Mouse (Mus musculus) G1E (cell line): ENCODE measurements around the gene Tmod2. TPM values are rescaled to one million over a fixed set of nuclear protein-coding genes. Genes with fewer than 3 reads are reported as not detected.
A peak's percentile ranks its signal among the peaks of the same experiment; 100 is the strongest.

ENCODE experiments used
- ATAC-seq: 2 replicates; pipeline ENCODE4 v1.8.0; 2016; ENCODE audit warnings: mild to moderate bottlenecking; ENCODE audit not compliant: insufficient number of reproducible peaks, poor library complexity, low FRiP score, severe bottlenecking; ENCODE audit errors: extremely low read depth
- DNase-seq: peaks from one replicate; pipeline ENCODE4 v3.0.0; 2012; ENCODE audit warnings: low spot score
- H3K27me3 ChIP-seq: 2 replicates; pipeline ENCODE4 v1.6.1; 2012; ENCODE audit warnings: mild to moderate bottlenecking, low read length, inconsistent platforms; ENCODE audit not compliant: insufficient read depth
- H3K36me3 ChIP-seq: replicated peaks from 2 replicates; pipeline ENCODE3; 2012; ENCODE audit warnings: mild to moderate bottlenecking, inconsistent platforms
- H3K4me1 ChIP-seq: 2 replicates; pipeline ENCODE4 v1.6.1; 2012; ENCODE audit warnings: low read depth, low read length, inconsistent platforms, mixed read lengths; ENCODE audit not compliant: insufficient read depth
- H3K4me3 ChIP-seq: 2 replicates; pipeline ENCODE4 v1.5.1; 2012; ENCODE audit warnings: low read depth, mild to moderate bottlenecking, inconsistent platforms, low read length, moderate library complexity, mixed read lengths
- H3K9me3 ChIP-seq: replicated peaks from 2 replicates; pipeline ENCODE4 v1.6.1; 2012; ENCODE audit warnings: inconsistent platforms
- CTCF ChIP-seq: IDR thresholded peaks from 2 replicates; pipeline ENCODE4 v1.5.1; 2012; ENCODE audit warnings: low read depth, low read length, inconsistent platforms, mixed read lengths
- GATA1 ChIP-seq: IDR thresholded peaks from 2 replicates; pipeline ENCODE4 v1.6.1; 2012; ENCODE audit warnings: borderline replicate concordance, low read length, inconsistent platforms, mixed read lengths
- GATA2 ChIP-seq: IDR thresholded peaks from 2 replicates; pipeline ENCODE4 v1.6.1; 2012; ENCODE audit warnings: low read depth, low read length, inconsistent platforms, borderline replicate concordance
- POLR2AphosphoS5 ChIP-seq: IDR thresholded peaks from 2 replicates; pipeline ENCODE4 v1.6.1; 2012; ENCODE audit warnings: low read depth, low read length, inconsistent platforms; ENCODE audit not compliant: insufficient replicate concordance
- TAL1 ChIP-seq: conservative IDR thresholded peaks from 2 replicates; pipeline ENCODE4 v1.6.1; 2012; ENCODE audit warnings: low read depth, low read length, inconsistent platforms, mixed read lengths
- polyA plus RNA-seq: library from polyadenylated mRNA; stranded (reverse); fragments of >175 nt; gene quantifications from 2 replicates; pipeline ENCODE4 v1.2.3, GENCODE M21; 2012
- total RNA-seq, 2 experiments: library from RNA; stranded (forward) in 1 of 2; stranded (reverse) in 1 of 2; fragments of 200-1000 nt in 1 of 2; fragments of >200 nt in 1 of 2; fragmentation: Nextera tagmentation in 1 of 2; gene quantifications; 2 replicates each; pipeline ENCODE4 v1.2.3; 2014 to 2017

Gene Tmod2
- total and polyA plus RNA-seq, 3 experiments = 0.38 TPM; not detected in 2

- Histone ChIP-seq H3K4me1 (peaks cover 10% of the 10 kb centered on the region), H3K27me3 (peaks cover 21% of the 10 kb centered on the region), H3K36me3 (no peaks in the 10 kb centered on the region), H3K4me3 (no peak overlapping the region), H3K9me3 (no peaks in the 10 kb centered on the region)
- TF ChIP-seq TAL1 = no peak
- TF ChIP-seq CTCF = no peak
- no peak for TF ChIP-seq POLR2AphosphoS5
- DNase-seq (no peak), ATAC-seq (no peak)
Observed at GRCm38 (mm10) chr9:75568399-75568798, 42.7 kb downstream of the Tmod2 start.

GRCm38 (mm10) chr9:75564892-75565291, 46.2 kb downstream of the Tmod2 start:
- Histone ChIP-seq H3K4me3 (no peak overlapping the region), H3K36me3 (no peaks in the 10 kb centered on the region), H3K4me1 (peaks cover 29% of the 10 kb centered on the region), H3K9me3 (no peaks in the 10 kb centered on the region), H3K27me3 (peaks cover 21% of the 10 kb centered on the region)
- ATAC-seq = no peak
- no peak for DNase-seq
- TF ChIP-seq POLR2AphosphoS5 (no peak), TAL1 (no peak), CTCF (no peak), GATA2 (no peak), GATA1 (no peak)

- H3K4me1 ChIP-seq = peaks cover 34% of the 10 kb centered on the region
- TF ChIP-seq GATA2 = no peak
- peak; percentile 56 for TF ChIP-seq TAL1
- TF ChIP-seq GATA1 = no peak
- H3K27me3 ChIP-seq = peaks cover 10% of the 10 kb centered on the region
- H3K4me3 ChIP-seq = no peak overlapping the region; the same call in 1 of the 2 replicates
- no peaks in the 10 kb centered on the region for H3K9me3 ChIP-seq
- DNase-seq = peak; percentile 19
- peak; percentile 72 for ATAC-seq
- no peaks in the 10 kb centered on the region for H3K36me3 ChIP-seq
Observed at GRCm38 (mm10) chr9:75563622-75564021, 47.5 kb downstream of the Tmod2 start.

- TF ChIP-seq TAL1 = no peak
- H3K4me3 ChIP-seq = no peak overlapping the region; the same call in 1 of the 2 replicates
- H3K4me1 ChIP-seq = peaks cover 34% of the 10 kb centered on the region
- H3K9me3 ChIP-seq = no peaks in the 10 kb centered on the region
- H3K36me3 ChIP-seq = no peaks in the 10 kb centered on the region
- DNase-seq (no peak), ATAC-seq (no peak)
- H3K27me3 ChIP-seq = peaks cover 10% of the 10 kb centered on the region
Observed at GRCm38 (mm10) chr9:75563176-75563575, 47.9 kb downstream of the Tmod2 start.

- TF ChIP-seq GATA1 (no peak), POLR2AphosphoS5 (no peak), GATA2 (no peak), TAL1 (no peak), CTCF (no peak)
- Histone ChIP-seq H3K36me3 (no peaks in the 10 kb centered on the region), H3K9me3 (no peaks in the 10 kb centered on the region), H3K27me3 (peaks cover 4% of the 10 kb centered on the region; the same call in 1 of the 2 replicates), H3K4me3 (no peak overlapping the region), H3K4me1 (peaks cover 49% of the 10 kb centered on the region)
- DNase-seq = no peak
- ATAC-seq = no peak
Observed at GRCm38 (mm10) chr9:75561040-75561669, 50.0 kb downstream of the Tmod2 start.

GRCm38 (mm10) chr9:75560353-75560752, 50.8 kb downstream of the Tmod2 start:
- no peak for ATAC-seq

GRCm38 (mm10) chr9:75559512-75560012, 51.6 kb downstream of the Tmod2 start, which contains the start of gene Tmod3:
Tmod3 (minus strand) TSS chr9:75559657.
- ATAC-seq = peak; percentile 64
- Histone ChIP-seq H3K4me3 (peak within 1 kb of the TSS; percentile 92), H3K4me1 (peaks cover 54% of the 10 kb centered on the region), H3K9me3 (no peaks in the 10 kb centered on the region), H3K36me3 (peaks cover 8% of the 10 kb centered on the region), H3K27me3 (peaks cover 4% of the 10 kb centered on the region; the same call in 1 of the 2 replicates)
- TF ChIP-seq GATA2 = no peak
- no peak for TF ChIP-seq CTCF
- TF ChIP-seq TAL1 = no peak
- TF ChIP-seq POLR2AphosphoS5 = no peak
- no peak for TF ChIP-seq GATA1
- DNase-seq = peak; percentile 84

More at GRCm38 (mm10) chr9:75560353-75560752, 50.8 kb downstream of the Tmod2 start:
- H3K9me3 ChIP-seq = no peaks in the 10 kb centered on the region
- peaks cover 52% of the 10 kb centered on the region for H3K4me1 ChIP-seq
- TF ChIP-seq POLR2AphosphoS5 (no peak), TAL1 (no peak)
- H3K27me3 ChIP-seq = peaks cover 4% of the 10 kb centered on the region; the same call in 1 of the 2 replicates
- H3K4me3 ChIP-seq = no peak overlapping the region
- no peak for DNase-seq
- H3K36me3 ChIP-seq = peaks cover 3% of the 10 kb centered on the region
